Comparison of ENCODE assay signal across 10 mouse cellular contexts in genomic region chr6:125218963-125219362, GRCm38 (mm10). TPM values are rescaled to one million over a fixed set of nuclear protein-coding genes. Genes with fewer than 3 reads are reported as not detected.
DNase-seq lines count a peak whose midpoint lies in the region; ATAC-seq and TF ChIP-seq lines count a peak whose summit lies in the region.
"Had no signal": no experiment of that assay in that cellular context is flagged by ENCODE, and none has a peak within 500 bp of the region (broad histone marks: within the 10 kb centered on the region; RNA-seq: fewer than 3 reads in every experiment).

No protein-coding gene starts in this region.

- DNase-seq in heart, adult 8-10 months (ENCODE audit: low spot score), result peak; percentile 70
- no peak for DNase-seq in heart, adult 11 months
- peak; percentile 47 to 50 for DNase-seq in adrenal gland, postnatal 36 days
- DNase-seq in embryonic facial prominence, embryonic 14.5 days (ENCODE audit: low spot score), result peak; percentile 54
- DNase-seq in layer of hippocampus, postnatal 10 days (ENCODE audit: low spot score in 2 of 2), result peak; percentile 64 to 75
- peak; percentile 72 to 83 for DNase-seq in thymus, postnatal 10 days (ENCODE audit: low spot score in 2 of 2)

- no peaks in the 10 kb centered on the region for H3K4me1 ChIP-seq in embryonic facial prominence, embryonic 14.5 days (ENCODE audit: control insufficient read depth, insufficient read depth, low read length)

- peak; percentile 5 for TF ChIP-seq CTCF in C2C12 (IDR thresholded peaks at IDR 0.05; ENCODE audit: control insufficient read depth, insufficient read depth, insufficient read length)

- H3K9ac ChIP-seq in embryonic facial prominence, embryonic 14.5 days (ENCODE audit: low read depth, low read length), result no peak overlapping the region
- H3K9ac ChIP-seq: embryonic facial prominence, embryonic 15.5 days; lung, embryonic 15.5 days had no signal

- no peak overlapping the region for H3K4me3 ChIP-seq in C2C12 (ENCODE audit: insufficient read depth, poor library complexity, severe bottlenecking)
- H3K4me3 ChIP-seq in embryonic facial prominence, embryonic 14.5 days (ENCODE audit: low read depth, low read length), result no peak overlapping the region
- H3K4me3 ChIP-seq: embryonic facial prominence, embryonic 15.5 days; lung, embryonic 15.5 days had no signal

- no peaks in the 10 kb centered on the region for H3K36me3 ChIP-seq in C2C12 (ENCODE audit: control insufficient read depth, insufficient read depth)
- no peaks in the 10 kb centered on the region for H3K36me3 ChIP-seq in embryonic facial prominence, embryonic 14.5 days (ENCODE audit: control insufficient read depth, insufficient read depth, low read length)
- H3K36me3 ChIP-seq: embryonic facial prominence, embryonic 15.5 days; lung, embryonic 15.5 days had no signal

- no peaks in the 10 kb centered on the region for H3K27me3 ChIP-seq in C2C12 (ENCODE audit: control insufficient read depth, insufficient read depth, insufficient read length)
- 0 out of 2 replicates have a peak, but pooled peaks cover 12% of the 10 kb centered on the region for H3K27me3 ChIP-seq in embryonic facial prominence, embryonic 14.5 days (replicated peaks; ENCODE audit: control insufficient read depth, insufficient read depth, low read length)

- no peak overlapping the region for H3K27ac ChIP-seq in embryonic facial prominence, embryonic 14.5 days (replicated peaks; ENCODE audit: low read depth, low read length)
- H3K27ac ChIP-seq: embryonic facial prominence, embryonic 15.5 days; lung, embryonic 15.5 days had no signal

- H3K4me2 ChIP-seq in embryonic facial prominence, embryonic 14.5 days (ENCODE audit: low read depth, low read length), result no peak overlapping the region
- H3K4me2 ChIP-seq: embryonic facial prominence, embryonic 15.5 days; lung, embryonic 15.5 days had no signal

- no peak overlapping the region for H3ac ChIP-seq in C2C12 (ENCODE audit: control insufficient read depth, insufficient read length, low read depth)

- whole genome bisulfite sequencing in embryonic facial prominence, embryonic 14.5 days, result 78% methylated on average over 4 of the region's 4 CpGs

- H3K9me3 ChIP-seq in embryonic facial prominence, embryonic 14.5 days (ENCODE audit: control insufficient read depth, low read length), result no peaks in the 10 kb centered on the region
- H3K9me3 ChIP-seq: embryonic facial prominence, embryonic 15.5 days; lung, embryonic 15.5 days had no signal

- no peak for ATAC-seq in embryonic facial prominence, embryonic 14.5 days (ENCODE audit: low read depth)
- peak; percentile 44 for ATAC-seq in monocyte, adult 5-6 weeks (replicated peaks; ENCODE audit: insufficient number of reproducible peaks, low FRiP score, low TSS enrichment, poor library complexity, severe bottlenecking)

- H3K79me3 ChIP-seq in C2C12 (ENCODE audit: low read depth), result no peaks in the 10 kb centered on the region

- H3K79me2 ChIP-seq in C2C12 (ENCODE audit: control insufficient read depth, insufficient read depth), result no peaks in the 10 kb centered on the region

TF ChIP-seq in C2C12, 6 proteins besides CTCF, POLR2A, EP300 and RAD21:
- TF ChIP-seq USF1 (IDR thresholded peaks at IDR 0.05; ENCODE audit: low read depth), result no peak
- TF ChIP-seq MYOG (IDR thresholded peaks at IDR 0.05; ENCODE audit: control insufficient read depth, extremely low read depth, insufficient read length), result no peak
- TF ChIP-seq CEBPB (IDR thresholded peaks at IDR 0.05; ENCODE audit: low read depth), result no peak
- TF ChIP-seq FOSL1 (IDR thresholded peaks at IDR 0.05; ENCODE audit: insufficient read depth, low read length, poor library complexity, severe bottlenecking), result no peak
- TF ChIP-seq MYOD1 (IDR thresholded peaks at IDR 0.05; ENCODE audit: control insufficient read depth, insufficient read length, low read depth), result no peak

RNA-seq across cellular contexts. Expression of gene Vamp1, which starts 3.6 kb away (rescaled TPM):
- 1 to 10 TPM; 5.2 to 7.7 (median 6.5) TPM for total RNA-seq in heart, adult 8-10 months (2022)
- 0.69 TPM for polyA plus RNA-seq in C2C12 (2012; fragmentation: generic; extraction: Trizol)
- 10 to 100 TPM; 34.4 to 40.2 TPM for total RNA-seq in adrenal gland, postnatal 36 days (2021)
- polyA plus RNA-seq in embryonic facial prominence, embryonic 14.5 days (2014; fragmentation: Nextera tagmentation; extraction: Ambion mirVana), result 2.4 and 2.7 TPM in 2 replicates
- 10 to 100 TPM; 26.8 to 27.1 TPM for total RNA-seq in layer of hippocampus, postnatal 10 days (2021)
- total RNA-seq in monocyte, adult 5-6 weeks (2017), result 12.8 to 29.3 TPM (median 15.5 TPM) in 3 replicates

RNA-seq across cellular contexts. Expression of gene Tapbpl, which starts 12.7 kb away (rescaled TPM):
- total RNA-seq in heart, adult 8-10 months (2022), result 1 to 10 TPM; 4.8 to 5.8 (median 5.4) TPM
- polyA plus RNA-seq in C2C12 (2012; fragmentation: generic; extraction: Trizol), result 2.3 TPM
- 10 to 100 TPM in 1 of 2 experiments, 1 to 10 TPM in 1; 9.3 to 11.5 TPM for total RNA-seq in adrenal gland, postnatal 36 days (2021)
- polyA plus RNA-seq in embryonic facial prominence, embryonic 14.5 days (2014; fragmentation: Nextera tagmentation; extraction: Ambion mirVana), result 3.4 and 3.6 TPM in 2 replicates
- 1 to 10 TPM; 2.9 to 3.0 TPM for total RNA-seq in layer of hippocampus, postnatal 10 days (2021)
- 32.5 to 50.2 TPM (median 35.0 TPM) in 3 replicates for total RNA-seq in monocyte, adult 5-6 weeks (2017)

RNA-seq across cellular contexts. Expression of gene Cd27, which starts 17.8 kb away (rescaled TPM):
- under 1 TPM in 3 of 4 experiments, not detected in 1; 0.22 to 0.84 (median 0.43) TPM for total RNA-seq in heart, adult 8-10 months (2022)
- 0.07 TPM for polyA plus RNA-seq in C2C12 (2012; fragmentation: generic; extraction: Trizol)
- total RNA-seq in adrenal gland, postnatal 36 days (2021), result under 1 TPM; 0.40 to 0.63 TPM
- polyA plus RNA-seq in embryonic facial prominence, embryonic 14.5 days (2014; fragmentation: Nextera tagmentation; extraction: Ambion mirVana), result 1.1 and 2.9 TPM in 2 replicates
- not detected for total RNA-seq in layer of hippocampus, postnatal 10 days (2021)
- total RNA-seq in monocyte, adult 5-6 weeks (2017), result 9.1 to 38.2 TPM (median 26.6 TPM) in 3 replicates

RNA-seq across cellular contexts. Expression of gene Mrpl51, which starts 27.4 kb away (rescaled TPM):
- total RNA-seq in heart, adult 8-10 months (2022), result 100 to 1,000 TPM; 313 to 324 (median 318) TPM
- 147 TPM for polyA plus RNA-seq in C2C12 (2012; fragmentation: generic; extraction: Trizol)
- 100 to 1,000 TPM; 176 to 205 TPM for total RNA-seq in adrenal gland, postnatal 36 days (2021)
- 198 and 205 TPM in 2 replicates for polyA plus RNA-seq in embryonic facial prominence, embryonic 14.5 days (2014; fragmentation: Nextera tagmentation; extraction: Ambion mirVana)
- 10 to 100 TPM; 73.5 to 75.9 TPM for total RNA-seq in layer of hippocampus, postnatal 10 days (2021)
- total RNA-seq in monocyte, adult 5-6 weeks (2017), result 20.1 to 33.9 TPM (median 25.9 TPM) in 3 replicates

RNA-seq across cellular contexts. Expression of gene Ncapd2, which starts 27.5 kb away (rescaled TPM):
- total RNA-seq in heart, adult 8-10 months (2022), result 10 to 100 TPM; 14.3 to 18.7 (median 15.6) TPM
- polyA plus RNA-seq in C2C12 (2012; fragmentation: generic; extraction: Trizol), result 78.7 TPM
- 10 to 100 TPM; 18.5 to 25.6 TPM for total RNA-seq in adrenal gland, postnatal 36 days (2021)
- 76.7 and 90.8 TPM in 2 replicates for polyA plus RNA-seq in embryonic facial prominence, embryonic 14.5 days (2014; fragmentation: Nextera tagmentation; extraction: Ambion mirVana)
- total RNA-seq in layer of hippocampus, postnatal 10 days (2021), result 10 to 100 TPM; 31.8 to 36.1 TPM
- 17.6 to 79.8 TPM (median 33.5 TPM) in 3 replicates for total RNA-seq in monocyte, adult 5-6 weeks (2017)
